8 mouse cellular contexts compared by ENCODE assay signal in genomic region chr14:19750411-19751024, GRCm38 (mm10). TPM values are rescaled to one million over a fixed set of nuclear protein-coding genes. Genes with fewer than 3 reads are reported as not detected.
DNase-seq lines count a peak whose midpoint lies in the region; ATAC-seq and TF ChIP-seq lines count a peak whose summit lies in the region.

No protein-coding gene starts in this region.

- TF ChIP-seq EP300 in heart, postnatal 0 days (IDR thresholded peaks at IDR 0.05; ENCODE audit: low read depth), result no peak

- H3K9ac ChIP-seq in embryonic facial prominence, embryonic 12.5 days, result peak overlapping the region; percentile 59
- peak overlapping the region; percentile 47 for H3K9ac ChIP-seq in heart, postnatal 0 days (replicated peaks; ENCODE audit: low read depth, low read length)
- H3K9ac ChIP-seq in liver, embryonic 12.5 days, result peak overlapping the region; percentile 29

- H3K27me3 ChIP-seq in embryonic facial prominence, embryonic 12.5 days, result 0 out of 2 replicates have a peak, but pooled peaks cover 5% of the 10 kb centered on the region
- H3K27me3 ChIP-seq in heart, postnatal 0 days (ENCODE audit: control insufficient read depth, insufficient read depth, low read length), result no peaks in the 10 kb centered on the region
- peaks cover 40% of the 10 kb centered on the region for H3K27me3 ChIP-seq in liver, embryonic 12.5 days (replicated peaks)

- no peak for TF ChIP-seq CTCF in heart, postnatal 0 days (IDR thresholded peaks at IDR 0.05; ENCODE audit: low read depth)

- peak; percentile 52; the same call in 1 of the 2 replicates for ATAC-seq in embryonic facial prominence, embryonic 12.5 days (ENCODE audit: insufficient number of reproducible peaks, insufficient read depth, low FRiP score, low TSS enrichment)
- ATAC-seq in heart, postnatal 0 days (ENCODE audit: insufficient read depth, low read depth), result peak; percentile 5; the same call in 1 of the 2 replicates
- ATAC-seq in liver, embryonic 12.5 days, result peak; percentile 69

- peak; percentile 96 for DNase-seq in heart, adult 11 months
- no peak for DNase-seq in heart, postnatal 25 days (ENCODE audit: low spot score)
- DNase-seq in heart, postnatal 0 days (ENCODE audit: low spot score), result no peak
- DNase-seq in skeletal muscle tissue, adult 2 months (ENCODE audit: low read depth, low spot score), result peak; percentile 18
- no peak for DNase-seq in spleen, postnatal 36 days (ENCODE audit: low spot score in 2 of 2)
- no peak for DNase-seq in layer of hippocampus, postnatal 36 days

- under 1% methylated on average over 26 of the region's 26 CpGs for WGBS in embryonic facial prominence, embryonic 12.5 days
- 5% methylated on average over 26 of the region's 26 CpGs for WGBS in heart, postnatal 0 days
- 6% methylated on average over 26 of the region's 26 CpGs for WGBS in liver, embryonic 12.5 days (ENCODE audit: insufficient replicate concordance)

- H3K4me2 ChIP-seq in embryonic facial prominence, embryonic 12.5 days (replicated peaks), result peak overlapping the region; percentile 67
- H3K4me2 ChIP-seq in heart, postnatal 0 days (ENCODE audit: low read depth, low read length), result peak overlapping the region; percentile 83
- H3K4me2 ChIP-seq in liver, embryonic 12.5 days, result peak overlapping the region; percentile 82

- peaks cover 37% of the 10 kb centered on the region for H3K4me1 ChIP-seq in embryonic facial prominence, embryonic 12.5 days
- H3K4me1 ChIP-seq in heart, postnatal 0 days (ENCODE audit: control insufficient read depth, insufficient read depth), result peaks cover 11% of the 10 kb centered on the region
- H3K4me1 ChIP-seq in liver, embryonic 12.5 days, result peaks cover 22% of the 10 kb centered on the region

- H3K36me3 ChIP-seq in embryonic facial prominence, embryonic 12.5 days, result 0 out of 2 replicates have a peak, but pooled peaks cover 4% of the 10 kb centered on the region
- peaks cover 8% of the 10 kb centered on the region; the same call in 1 of the 2 replicates for H3K36me3 ChIP-seq in heart, postnatal 0 days (replicated peaks; ENCODE audit: control insufficient read depth, insufficient read depth, low read length)
- H3K36me3 ChIP-seq in liver, embryonic 12.5 days, result no peaks in the 10 kb centered on the region

- no peaks in the 10 kb centered on the region for H3K9me3 ChIP-seq in embryonic facial prominence, embryonic 12.5 days
- no peaks in the 10 kb centered on the region for H3K9me3 ChIP-seq in heart, postnatal 0 days (replicated peaks; ENCODE audit: control insufficient read depth, low read length)
- no peaks in the 10 kb centered on the region for H3K9me3 ChIP-seq in liver, embryonic 12.5 days (replicated peaks)

- peak overlapping the region; percentile 93 for H3K27ac ChIP-seq in embryonic facial prominence, embryonic 12.5 days
- H3K27ac ChIP-seq in heart, postnatal 0 days (ENCODE audit: low read depth), result peak overlapping the region; percentile 83
- peak overlapping the region; percentile 56; the same call in 1 of the 2 replicates for H3K27ac ChIP-seq in liver, embryonic 12.5 days

- peak overlapping the region; percentile 59 for H3K4me3 ChIP-seq in embryonic facial prominence, embryonic 12.5 days
- H3K4me3 ChIP-seq in heart, postnatal 0 days (ENCODE audit: low read depth, low read length), result peak overlapping the region; percentile 68
- peak overlapping the region; percentile 57 for H3K4me3 ChIP-seq in liver, embryonic 12.5 days

- intact Hi-C loops in heart, postnatal 25 days (cut with DNase I), result loop anchor here (2.0 to 5.0 kb wide), 2 partner anchors 44 to 57 kb away; no protein-coding TSS in a partner anchor

RNA-seq across cellular contexts. Expression of gene Nid2, which starts 0.5 kb away (rescaled TPM):
- total RNA-seq in heart, postnatal 25 days (2021), result 10 to 100 TPM; 46.4 to 53.2 TPM
- polyA plus RNA-seq in embryonic facial prominence, embryonic 12.5 days (2016; fragmentation: Nextera tagmentation; extraction: Ambion mirVana), result 85.7 and 87.2 TPM in 2 replicates
- 79.7 and 93.8 TPM in 2 replicates for total RNA-seq in heart, postnatal 0 days (2014; rRNA removed; ENCODE audit: low replicate concordance)
- 40.9 and 47.7 TPM in 2 replicates for polyA plus RNA-seq in heart, postnatal 0 days (2015; fragmentation: Nextera tagmentation; extraction: Ambion mirVana)
- 24.1 and 24.2 TPM in 2 replicates for polyA plus RNA-seq in liver, embryonic 12.5 days (2016; fragmentation: Nextera tagmentation; extraction: Ambion mirVana)
- total RNA-seq in layer of hippocampus, postnatal 36 days (2021), result 1 to 10 TPM; 4.1 to 5.2 TPM

Comparison
In these comparisons a context has a peak if more than half of its experiments do, and no peak if none do; other contexts are left out.
1. DNase-seq: peak in heart, adult 11 months (single experiment) and skeletal muscle tissue, adult 2 months (single experiment); none in heart, postnatal 25 days (single experiment), heart, postnatal 0 days (single experiment), spleen, postnatal 36 days (0 of 2) and layer of hippocampus, postnatal 36 days (0 of 2).
2. ATAC-seq: peak in every context shown above with its lines; median percentile 69 in liver, embryonic 12.5 days; 52 in embryonic facial prominence, embryonic 12.5 days; 5 in heart, postnatal 0 days.
3. RNA of gene Nid2, which starts 0.5 kb away (total RNA-seq): 79.7 to 93.8 TPM in heart, postnatal 0 days and 46.4 to 53.2 TPM in heart, postnatal 25 days; 4.1 to 5.2 TPM in layer of hippocampus, postnatal 36 days; every median in the first group is over 4 times any median in the second.
4. Peak in every context shown above with its lines, with median percentiles within 50 percentile points of each other: H3K27ac ChIP-seq, H3K4me2 ChIP-seq, H3K4me3 ChIP-seq and H3K9ac ChIP-seq.